Mouse (Mus musculus): ENCODE measurements at regions not wholly inside any gene's neighbourhood (a gene's known extent, or its start where the extent isn't known, plus 50 kb on each side); places are given as distances from the start of the nearest gene placed in this dataset.

GRCm38 (mm10) chr14:99614748-99615147 lies 316.3 kb downstream of the Klf5 start:
- no peak for DNase-seq (ENCODE audit: low spot score in 2 of 2)

- no peak for DNase-seq (ENCODE audit: low spot score in 2 of 2)
Measured at GRCm38 (mm10) chr14:99616655-99617335, 318.3 kb downstream of the Klf5 start.

GRCm38 (mm10) chr14:99617374-99617773 lies 318.9 kb downstream of the Klf5 start:
- no peak for DNase-seq (ENCODE audit: low spot score in 2 of 2)

- no peak for DNase-seq (ENCODE audit: low spot score in 2 of 2)
Measured at GRCm38 (mm10) chr14:99621538-99621937, 323.0 kb downstream of the Klf5 start.

- no peak for DNase-seq (ENCODE audit: low spot score in 2 of 2)
Measured at GRCm38 (mm10) chr14:99624380-99625327, 326.2 kb downstream of the Klf5 start.

- no peak for DNase-seq (ENCODE audit: low spot score in 2 of 2)
Measured at GRCm38 (mm10) chr14:99627615-99628014, 329.1 kb downstream of the Klf5 start.

GRCm38 (mm10) chr14:99631092-99631491 lies 332.6 kb downstream of the Klf5 start:
- peak; percentile 27 to 63 for DNase-seq (ENCODE audit: low spot score in 2 of 2)

GRCm38 (mm10) chr14:99632444-99632843 lies 334.0 kb downstream of the Klf5 start:
- no peak for DNase-seq (ENCODE audit: low spot score in 2 of 2)

- DNase-seq (ENCODE audit: low spot score in 2 of 2): no peak
Measured at GRCm38 (mm10) chr14:99635556-99636150, 337.2 kb downstream of the Klf5 start.

- peak in 1 of 2 experiments; percentile 49 for DNase-seq (ENCODE audit: low spot score in 2 of 2)
Measured at GRCm38 (mm10) chr14:99641475-99642453, 343.3 kb downstream of the Klf5 start.

GRCm38 (mm10) chr14:99646323-99646722 lies 347.8 kb downstream of the Klf5 start:
- DNase-seq (ENCODE audit: low spot score in 2 of 2): no peak

- no peak for DNase-seq (ENCODE audit: low spot score in 2 of 2)
Measured at GRCm38 (mm10) chr14:99674399-99674798, 375.9 kb downstream of the Klf5 start.

GRCm38 (mm10) chr14:99687062-99687806 lies 388.7 kb downstream of the Klf5 start:
- DNase-seq (ENCODE audit: low spot score in 2 of 2): no peak

GRCm38 (mm10) chr14:99688415-99688814 lies 389.9 kb downstream of the Klf5 start:
- peak in 1 of 2 experiments; percentile 37 for DNase-seq (ENCODE audit: low spot score in 2 of 2)

GRCm38 (mm10) chr14:99696301-99696700 lies 397.8 kb downstream of the Klf5 start:
- no peak for DNase-seq (ENCODE audit: low spot score in 2 of 2)

- DNase-seq (ENCODE audit: low spot score in 2 of 2): no peak
Measured at GRCm38 (mm10) chr14:99699545-99699944, 401.1 kb downstream of the Klf5 start.

GRCm38 (mm10) chr14:99706004-99706403 lies 407.5 kb downstream of the Klf5 start:
- no peak for DNase-seq (ENCODE audit: low spot score in 2 of 2)

- DNase-seq (ENCODE audit: low spot score in 2 of 2): no peak
Measured at GRCm38 (mm10) chr14:99708066-99708465, 409.6 kb downstream of the Klf5 start.

GRCm38 (mm10) chr14:99709764-99710163 lies 411.3 kb downstream of the Klf5 start:
- DNase-seq (ENCODE audit: low spot score in 2 of 2): no peak

- no peak for DNase-seq (ENCODE audit: low spot score in 2 of 2)
Measured at GRCm38 (mm10) chr14:99710656-99711177, 412.2 kb downstream of the Klf5 start.

All from right cerebral cortex, postnatal 10 days (tissue).